Mouse (Mus musculus): ENCODE results near the gene Cd48.
A peak's percentile ranks its signal among the peaks of the same experiment; 100 is the strongest.
"Not testable (repeated sequence)": the region's sequence is repeated elsewhere in the genome, so short reads cannot be mapped to it uniquely, and the experiment has no call there.

Cd48 gene

DNA sequence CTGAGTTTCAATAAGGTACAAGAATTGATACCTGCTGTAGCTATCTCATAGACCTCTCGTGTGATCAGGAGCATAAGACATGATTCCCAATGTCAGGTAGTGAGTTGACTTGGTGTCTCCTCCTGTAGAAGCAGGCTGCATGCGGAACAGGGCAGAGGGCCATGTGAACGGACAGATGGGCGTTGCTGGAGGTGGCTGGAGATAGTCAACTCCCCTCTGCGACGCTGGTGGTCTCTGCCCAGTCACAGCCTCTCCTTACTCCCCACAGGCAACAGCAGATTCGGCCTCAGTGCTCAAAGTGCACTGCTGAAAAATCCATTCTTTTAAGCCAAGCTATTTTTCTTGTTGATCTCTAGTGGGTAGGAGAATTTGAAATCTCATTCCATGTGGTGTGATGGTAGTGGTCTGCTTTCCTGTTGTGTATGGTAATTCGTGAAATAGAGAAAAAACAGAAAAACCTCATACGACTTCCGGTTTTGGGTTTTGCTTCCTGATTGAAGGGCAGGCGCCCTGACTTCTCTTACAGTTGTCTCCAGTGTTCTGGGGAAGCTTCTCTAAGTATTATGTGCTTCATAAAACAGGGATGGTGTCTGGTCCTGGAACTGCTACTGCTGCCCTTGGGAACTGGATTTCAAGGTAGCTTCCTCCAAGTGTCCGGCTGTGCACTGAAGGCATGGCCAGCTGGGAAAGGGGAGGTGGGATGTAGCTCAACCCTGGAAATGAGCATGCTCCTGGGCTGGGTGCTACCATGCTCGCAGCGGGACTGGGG, at the start of gene Cd48:
Gene Cd48, plus strand, starts transcription at position 479 of the 769 bp plus-strand sequence.
- DNase-seq (ENCODE audit: low spot score in 2 of 2) = no peak

DNA sequence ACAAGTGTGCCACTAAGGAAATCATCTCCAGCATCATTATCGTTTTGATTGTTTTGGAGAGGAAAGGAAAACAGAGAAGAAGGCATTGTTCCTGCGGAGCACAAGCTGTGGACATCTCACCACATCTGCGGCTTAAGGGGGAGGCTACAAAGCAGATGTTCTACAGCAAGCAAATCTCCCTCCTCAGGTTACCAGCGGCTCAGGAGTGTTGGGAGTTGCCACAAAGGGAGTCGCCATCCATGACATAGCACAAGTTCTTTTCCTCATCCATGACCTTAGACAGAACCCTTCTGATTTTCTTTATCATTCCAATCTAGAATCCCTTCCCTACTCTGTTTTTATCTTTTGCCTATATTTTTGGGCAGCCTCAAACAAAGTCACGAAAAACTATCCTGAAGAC, 46.1 kb upstream of the Cd48 start:
- no peak for DNase-seq (ENCODE audit: low spot score in 2 of 2)

DNA sequence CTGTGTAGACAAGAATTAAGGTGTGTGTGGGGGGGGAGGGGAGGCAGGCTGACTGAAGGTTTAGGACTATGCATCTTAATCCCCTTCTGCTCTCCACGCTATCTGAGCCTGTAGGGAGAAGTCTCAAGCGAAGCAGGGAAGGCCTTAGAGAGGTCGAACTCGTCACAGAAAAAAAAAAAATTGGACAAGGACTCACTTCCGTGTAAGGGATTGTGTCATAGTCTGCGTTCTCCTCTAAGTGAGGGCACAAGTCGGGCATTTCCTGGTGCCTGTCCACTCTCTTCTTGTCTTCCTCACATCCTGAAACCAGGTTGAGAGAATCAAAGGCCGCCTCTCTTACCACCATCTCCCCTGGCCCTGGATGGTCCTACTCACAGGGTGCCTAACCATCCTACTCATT, 44.7 kb upstream of the Cd48 start:
- DNase-seq (ENCODE audit: low spot score in 2 of 2) = no peak

DNA sequence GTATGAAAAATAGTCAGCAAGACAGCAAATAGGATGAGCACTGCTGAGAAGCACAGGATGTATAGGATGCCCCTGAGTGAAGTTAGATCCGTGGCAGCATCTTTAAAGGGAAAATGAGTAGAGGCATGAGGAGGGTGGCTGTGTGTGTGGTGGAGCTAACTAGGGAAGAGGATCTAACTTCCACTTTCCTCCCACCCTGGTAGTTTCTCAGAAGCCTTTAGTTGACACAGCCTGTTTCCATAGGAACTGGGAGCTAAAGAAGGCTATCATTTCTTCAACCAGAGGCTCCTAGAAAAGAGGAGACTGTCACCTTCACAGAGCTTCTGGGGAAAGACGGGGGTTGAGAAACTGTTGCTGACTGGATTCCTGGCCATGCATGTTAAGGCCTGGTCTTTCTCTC, 43.1 kb upstream of the Cd48 start:
- no peak for DNase-seq (ENCODE audit: low spot score in 2 of 2)

DNA sequence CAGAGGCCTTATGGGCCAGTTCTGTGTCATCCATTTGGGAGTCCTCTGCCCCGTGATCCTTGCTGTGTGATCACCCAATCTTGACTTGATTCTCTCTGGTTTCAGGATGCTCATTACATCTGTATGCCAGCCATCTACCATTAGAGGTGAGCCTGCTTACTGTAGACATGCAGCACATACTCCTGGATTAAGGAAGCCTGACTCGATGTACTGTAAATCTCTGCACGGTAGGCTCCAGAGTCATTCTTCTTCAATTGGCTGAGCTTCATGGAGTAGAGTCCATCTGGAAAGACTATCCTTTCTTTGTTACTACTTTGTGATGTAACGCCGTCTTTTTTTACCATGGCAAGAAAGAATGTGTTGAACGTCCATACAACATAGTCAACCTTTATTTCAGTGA, 41.0 kb upstream of the Cd48 start:
- no peak for DNase-seq (ENCODE audit: low spot score in 2 of 2)

DNA sequence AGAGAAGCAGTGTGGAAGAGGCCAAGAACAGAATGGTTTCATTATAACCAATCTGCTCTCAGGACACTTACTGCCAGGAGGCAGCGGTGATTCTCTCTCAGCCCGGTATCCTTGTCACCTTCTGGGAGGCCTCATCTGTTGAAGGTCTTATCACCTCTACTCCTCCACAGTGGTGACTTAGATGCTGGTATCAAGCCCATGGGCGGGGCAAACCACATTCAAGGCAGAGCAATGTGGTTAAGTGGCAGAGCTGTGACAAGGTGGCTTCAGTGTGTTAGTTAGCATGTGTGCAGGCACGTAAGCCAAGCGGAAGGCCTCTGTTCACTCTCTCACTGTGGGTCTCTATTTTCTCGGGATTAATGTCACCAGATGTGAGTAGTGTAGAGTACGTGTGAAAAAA, 38.2 kb upstream of the Cd48 start:
- DNase-seq (ENCODE audit: low spot score in 2 of 2) = no peak

DNA sequence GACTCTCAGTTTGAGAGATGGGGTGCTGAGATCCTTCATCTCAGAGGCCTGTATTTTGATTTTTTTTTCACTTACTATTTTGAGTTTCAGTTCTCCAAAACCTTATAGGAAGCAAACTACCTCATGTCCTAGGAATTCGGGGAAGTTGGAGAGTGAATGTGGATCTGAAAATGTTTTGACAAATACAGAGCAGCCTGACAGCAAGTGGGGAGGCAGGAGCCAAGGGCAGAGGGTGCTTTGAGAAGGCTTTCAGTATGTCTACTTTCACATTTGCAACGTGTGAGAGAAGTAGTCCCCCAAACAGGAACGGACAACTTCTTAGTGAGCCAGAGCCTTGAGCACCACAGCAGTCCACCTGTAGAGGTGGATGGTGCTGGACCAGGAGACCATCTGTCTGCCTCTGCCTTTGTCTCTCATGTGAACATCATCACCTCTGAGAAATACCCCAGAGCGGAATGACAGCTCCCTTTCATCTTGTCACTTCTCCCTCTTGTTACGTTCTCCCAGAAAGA, 35.3 kb upstream of the Cd48 start:
- DNase-seq (ENCODE audit: low spot score in 2 of 2) = no peak

DNA sequence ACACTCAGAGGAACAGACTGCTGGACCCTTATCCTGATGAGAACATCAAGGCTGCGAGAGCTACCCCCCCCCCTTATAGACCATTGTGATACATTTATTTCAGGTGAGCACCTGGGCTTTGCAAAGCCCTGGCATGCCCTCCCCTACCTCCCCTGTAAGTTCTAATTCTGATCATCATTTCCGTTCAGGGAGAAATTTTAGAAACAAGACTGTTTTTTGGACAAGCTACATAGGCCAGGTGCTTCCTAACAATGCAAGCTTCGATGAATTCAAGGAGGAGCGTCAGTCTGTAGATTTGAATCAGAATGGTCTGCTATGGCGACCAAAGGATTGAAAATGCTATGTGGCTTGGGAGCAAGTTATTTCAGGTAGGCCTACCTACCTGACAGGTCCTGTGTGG, 34.1 kb upstream of the Cd48 start:
- no peak for DNase-seq (ENCODE audit: low spot score in 2 of 2)

DNA sequence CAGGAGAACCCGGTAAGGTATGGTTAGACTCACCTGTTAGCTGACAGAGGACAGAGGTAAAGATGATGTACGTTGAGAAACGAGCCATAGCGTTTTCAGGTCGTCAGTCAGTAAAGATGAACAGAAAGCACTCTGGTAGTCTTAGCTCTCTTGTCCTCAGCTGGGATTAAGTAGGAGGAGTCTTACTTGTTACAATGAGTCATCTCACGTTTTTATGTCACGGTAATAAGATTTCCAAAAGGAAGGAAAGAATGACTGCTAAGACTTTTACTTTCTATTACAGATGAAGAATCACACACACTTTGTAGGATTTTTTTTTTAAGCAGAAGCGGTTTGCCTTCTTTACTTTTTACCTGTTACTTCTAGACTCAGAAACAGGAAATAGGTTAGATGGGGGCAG, 33.0 kb upstream of the Cd48 start:
- no peak for DNase-seq (ENCODE audit: low spot score in 2 of 2)

DNA sequence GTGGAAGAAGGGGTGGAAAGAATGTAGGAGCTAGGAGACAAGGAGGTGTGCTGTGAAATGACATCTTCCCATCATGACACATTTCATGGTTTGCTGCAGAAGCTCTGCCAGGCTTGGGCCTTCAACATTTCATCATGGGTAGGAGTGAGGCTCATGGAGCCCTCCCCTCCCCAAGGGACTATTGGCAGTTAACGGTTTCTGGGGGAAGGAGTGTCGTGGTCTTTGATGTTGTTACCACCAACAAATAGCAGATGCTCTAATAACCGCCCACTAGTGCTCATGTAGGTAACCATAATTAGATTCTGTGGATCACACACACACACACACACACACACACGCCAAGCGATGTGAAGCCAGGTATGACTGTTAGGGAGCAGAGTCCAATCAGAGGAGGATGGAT, 29.1 kb upstream of the Cd48 start, which contains the start of gene Slamf7:
Gene Slamf7, minus strand, starts transcription at position 302 of the 400 bp plus-strand sequence.
- no peak for DNase-seq (ENCODE audit: low spot score in 2 of 2)

DNA sequence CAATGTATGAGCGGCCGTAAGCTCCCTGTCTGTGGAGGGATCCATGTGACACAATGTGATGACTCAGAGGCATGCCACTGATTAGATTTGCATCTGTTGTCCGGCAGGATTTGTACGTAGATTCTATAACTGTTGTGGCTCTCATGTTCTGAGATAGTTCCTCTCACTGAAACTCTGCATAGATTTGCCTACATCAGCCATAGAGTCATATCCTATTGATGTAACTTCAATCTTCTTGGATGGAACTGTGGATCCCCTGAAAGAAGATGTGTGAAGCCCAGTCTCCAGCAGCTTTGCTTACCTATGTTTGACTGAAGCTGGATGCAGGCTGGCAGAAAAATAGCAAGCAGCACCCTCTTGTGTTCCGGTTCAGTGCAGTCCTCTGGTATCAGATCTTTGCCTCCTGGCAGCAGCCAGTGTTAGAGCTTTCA, 23.2 kb upstream of the Cd48 start:
- DNase-seq (ENCODE audit: low spot score in 2 of 2) = peak in 1 of 2 experiments; percentile 28

DNA sequence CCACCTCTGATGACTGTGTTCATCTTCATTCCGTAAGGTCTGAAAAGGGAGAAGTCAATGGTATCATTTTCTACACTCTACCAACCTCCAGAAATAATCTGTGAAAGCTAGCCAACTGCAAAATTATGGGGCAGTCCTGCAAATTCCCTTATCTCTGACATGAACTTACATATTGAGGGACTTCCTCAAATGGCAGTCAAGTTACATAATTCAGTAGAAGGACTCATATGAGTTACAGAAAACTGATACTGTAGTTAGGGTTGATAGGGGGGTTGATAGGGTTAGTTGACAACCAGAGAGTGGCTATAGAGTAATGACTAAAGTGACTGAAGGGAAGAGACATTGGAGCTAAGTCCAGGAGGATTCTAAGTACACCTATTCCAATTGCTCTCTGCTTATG, 21.4 kb upstream of the Cd48 start:
- DNase-seq (ENCODE audit: low spot score in 2 of 2) = no peak

DNA sequence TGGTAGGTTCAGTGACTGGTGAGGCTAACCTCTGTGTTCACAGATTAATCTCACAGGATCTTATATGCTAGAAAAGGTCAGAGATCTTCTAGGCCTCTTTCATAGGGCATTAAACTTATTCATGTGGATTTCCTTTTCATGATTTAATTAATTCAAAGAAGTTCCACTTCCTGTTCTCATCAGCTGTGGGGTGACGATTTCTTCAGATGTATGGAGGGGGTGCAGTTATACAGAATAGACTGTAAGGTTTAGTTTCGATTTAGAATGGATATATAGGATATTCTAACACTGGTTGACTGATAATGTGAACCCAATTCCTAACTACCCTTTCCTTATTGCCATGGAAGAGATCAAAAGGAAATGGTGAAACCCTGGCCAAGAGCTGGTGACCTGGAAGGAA, 20.3 kb upstream of the Cd48 start:
- no peak for DNase-seq (ENCODE audit: low spot score in 2 of 2)

DNA sequence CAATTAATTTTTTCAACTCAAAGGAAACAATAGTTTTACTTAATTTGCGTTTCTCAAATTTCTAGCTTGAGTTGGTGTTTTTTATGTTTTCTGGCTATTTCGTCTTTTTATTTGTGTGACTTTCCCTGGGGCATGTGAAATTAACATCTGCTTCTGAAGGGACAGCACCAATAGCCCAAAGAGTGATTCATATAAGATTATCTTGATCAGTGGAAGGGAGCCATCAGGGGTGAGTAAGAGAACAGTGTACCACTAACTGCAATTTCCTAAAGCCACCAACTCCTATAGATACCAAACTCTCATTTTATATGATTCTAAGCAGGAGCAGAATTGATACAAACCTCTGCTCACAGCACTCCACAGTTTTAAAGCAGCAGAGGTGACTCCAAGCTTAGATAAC, 18.1 kb upstream of the Cd48 start:
- no peak for DNase-seq (ENCODE audit: low spot score in 2 of 2)

DNA sequence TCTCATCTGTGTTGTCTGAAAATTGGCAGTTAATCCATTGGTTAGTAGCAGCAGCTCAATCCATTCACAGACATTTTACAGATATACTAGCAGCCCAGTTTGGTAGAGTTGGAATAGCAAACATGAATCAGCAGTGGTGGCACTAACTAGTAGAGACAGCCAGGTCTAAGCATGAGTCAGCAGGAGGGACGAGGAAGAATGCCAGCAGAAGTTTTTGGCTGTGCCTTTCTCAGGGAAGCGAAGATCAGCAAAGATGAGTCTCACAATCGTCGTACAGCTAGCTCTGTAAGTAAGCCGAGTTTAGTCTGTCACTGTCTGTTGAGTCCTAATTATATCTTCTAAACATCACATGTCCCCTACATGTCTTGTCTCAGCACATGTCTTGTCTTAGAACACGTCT, 15.5 kb upstream of the Cd48 start:
- DNase-seq (ENCODE audit: low spot score in 2 of 2) = peak; percentile 14 to 22

DNA sequence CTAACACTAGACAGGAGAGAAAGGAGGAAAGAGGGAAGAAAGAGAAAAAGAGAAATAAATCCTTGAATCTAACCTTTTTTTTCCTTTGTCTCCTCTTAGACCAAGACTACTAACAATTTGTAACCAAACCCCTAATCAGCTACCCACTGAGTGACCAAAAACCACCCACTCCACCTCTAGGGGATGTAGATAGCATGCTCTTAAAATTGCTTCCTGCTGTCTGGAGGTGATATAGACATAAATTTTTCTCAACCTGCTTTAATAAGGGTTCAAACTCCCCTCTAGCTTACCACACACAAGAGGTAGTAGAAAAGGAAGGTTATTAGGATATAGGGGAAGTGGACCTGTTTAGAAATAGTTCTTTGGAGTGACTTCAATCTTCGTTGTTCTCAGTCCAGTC, 14.6 kb upstream of the Cd48 start:
- DNase-seq (ENCODE audit: low spot score in 2 of 2) = no peak

DNA sequence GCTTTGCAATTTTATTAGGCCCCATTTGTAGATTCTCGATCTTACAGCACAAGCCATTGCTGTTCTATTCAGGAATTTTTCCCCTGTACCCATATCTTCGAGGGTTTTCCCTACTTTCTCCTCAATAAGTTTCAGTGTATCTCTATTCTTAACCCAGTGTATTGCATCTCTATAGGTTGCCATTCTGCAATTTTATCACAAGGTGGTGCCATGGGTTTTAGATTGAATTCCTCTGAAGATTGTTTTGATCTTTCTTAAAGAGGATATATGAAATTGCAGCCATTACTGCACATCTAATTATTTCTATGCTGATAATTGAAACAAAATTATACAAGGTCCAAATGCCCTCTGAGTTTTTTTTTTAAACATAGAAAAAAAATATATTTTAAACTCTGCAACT, 9.4 kb upstream of the Cd48 start:
- DNase-seq (ENCODE audit: low spot score in 2 of 2) = not testable (repeated sequence)

DNA sequence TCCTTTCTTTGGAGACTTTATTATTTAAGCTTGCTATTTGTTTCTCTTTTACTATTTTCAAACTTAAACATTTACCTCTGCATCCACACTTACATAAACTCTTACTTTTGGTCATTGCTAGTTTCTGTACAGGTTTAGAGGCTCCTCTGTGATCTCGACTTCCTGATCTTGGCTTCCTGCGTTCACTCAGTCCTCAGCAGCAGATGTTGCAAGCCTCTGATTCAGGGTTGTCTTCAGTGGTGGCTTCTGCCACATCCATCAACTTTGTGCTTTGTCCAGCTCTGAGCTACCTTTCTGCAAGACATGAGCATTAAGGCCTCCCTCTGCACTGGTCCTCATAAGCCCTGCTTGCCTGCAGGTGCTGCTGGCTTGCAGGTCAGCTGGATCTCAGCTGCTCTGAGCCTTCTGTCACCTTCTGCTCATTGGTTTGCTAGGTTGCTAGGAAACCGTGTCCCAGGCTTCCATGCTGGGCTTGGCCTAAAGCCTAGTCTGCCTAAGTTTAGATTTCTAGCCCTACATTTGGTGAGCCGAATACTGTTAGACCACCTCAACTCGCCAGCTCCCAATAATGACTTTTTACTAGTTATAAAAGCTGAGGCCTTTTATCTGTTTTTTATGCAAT, 8.8 kb upstream of the Cd48 start:
- DNase-seq (ENCODE audit: low spot score in 2 of 2) = peak; percentile 11 to 44

DNA sequence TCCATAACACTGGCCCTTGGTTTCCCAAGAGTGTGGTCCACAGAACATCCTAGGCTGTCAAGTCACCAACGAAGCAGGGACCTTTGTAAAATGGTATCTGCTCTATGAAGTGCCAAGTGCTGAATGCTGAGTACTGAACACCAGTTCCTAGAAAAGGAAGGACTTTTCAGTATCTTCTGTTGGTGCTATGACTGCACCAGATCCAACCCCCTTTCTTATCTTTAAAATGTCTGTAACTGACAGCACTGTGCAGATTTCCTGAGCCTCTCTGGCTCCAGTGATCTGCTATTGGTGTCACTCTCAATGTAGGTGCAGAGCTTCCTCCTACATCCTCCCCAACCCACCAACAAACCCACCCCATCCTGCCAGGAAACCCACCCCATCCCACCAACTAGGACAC, 7.3 kb upstream of the Cd48 start:
- no peak for DNase-seq (ENCODE audit: low spot score in 2 of 2)

DNA sequence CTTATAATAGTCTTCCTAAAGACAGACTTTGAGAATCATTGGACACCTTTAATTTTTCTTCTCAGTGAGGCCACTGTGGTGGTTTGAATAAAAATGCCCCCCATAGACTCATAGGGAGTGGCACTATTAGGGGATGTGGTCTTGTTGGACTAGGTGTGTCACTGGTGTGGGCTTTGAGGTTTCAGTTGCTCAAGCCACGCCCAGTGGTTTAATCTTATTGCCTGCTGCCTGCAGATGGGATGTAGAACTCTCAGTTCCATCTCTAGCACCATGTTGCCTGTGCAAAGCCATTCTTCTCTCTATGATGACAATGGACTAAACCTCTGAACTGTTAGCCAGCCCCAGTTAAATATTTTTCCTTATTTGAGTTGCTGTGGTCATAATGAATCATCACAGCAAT, 4.1 kb upstream of the Cd48 start:
- no peak for DNase-seq (ENCODE audit: low spot score in 2 of 2)

DNA sequence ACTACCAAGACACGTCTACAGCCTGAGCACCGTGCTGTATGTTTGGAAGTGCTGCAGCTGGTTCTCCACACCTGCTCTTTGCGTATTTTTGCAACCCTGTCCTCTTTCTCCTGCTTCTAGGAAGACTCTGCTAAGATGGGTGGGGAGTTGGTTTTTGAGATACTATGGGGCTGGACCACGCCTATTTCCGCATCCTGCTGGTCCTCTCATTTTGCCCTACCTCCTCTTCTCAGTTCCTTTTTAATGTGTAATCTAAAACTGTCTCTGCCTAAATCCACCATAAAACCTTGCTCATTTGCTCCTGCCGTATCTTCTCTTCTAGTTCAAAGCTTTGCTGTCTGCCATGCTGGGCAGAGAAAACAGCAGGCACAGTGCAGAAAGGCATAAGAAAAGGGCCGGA, 800 bp upstream of the Cd48 start:
- no peak for DNase-seq (ENCODE audit: low spot score in 2 of 2)

DNA sequence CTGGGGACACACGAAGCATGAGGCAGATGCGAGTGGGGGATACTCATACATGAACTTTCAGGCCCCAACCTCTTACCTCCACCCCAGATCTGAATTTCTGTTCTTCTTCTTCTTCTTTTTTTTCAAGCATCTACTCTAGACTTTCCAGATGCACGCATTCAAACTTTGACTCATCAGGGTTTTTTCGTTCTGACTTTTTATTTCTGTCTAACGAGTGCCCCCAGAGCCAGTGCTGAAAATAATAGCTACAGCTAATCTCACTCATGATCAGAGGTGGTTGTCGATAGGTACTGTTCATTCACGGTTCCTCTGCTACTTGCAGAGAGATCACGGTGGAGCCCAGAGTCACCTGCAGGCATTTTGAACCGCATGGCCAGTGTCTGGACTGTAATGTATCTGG, 3.1 kb downstream of the Cd48 start:
- no peak for DNase-seq (ENCODE audit: low spot score in 2 of 2)

DNA sequence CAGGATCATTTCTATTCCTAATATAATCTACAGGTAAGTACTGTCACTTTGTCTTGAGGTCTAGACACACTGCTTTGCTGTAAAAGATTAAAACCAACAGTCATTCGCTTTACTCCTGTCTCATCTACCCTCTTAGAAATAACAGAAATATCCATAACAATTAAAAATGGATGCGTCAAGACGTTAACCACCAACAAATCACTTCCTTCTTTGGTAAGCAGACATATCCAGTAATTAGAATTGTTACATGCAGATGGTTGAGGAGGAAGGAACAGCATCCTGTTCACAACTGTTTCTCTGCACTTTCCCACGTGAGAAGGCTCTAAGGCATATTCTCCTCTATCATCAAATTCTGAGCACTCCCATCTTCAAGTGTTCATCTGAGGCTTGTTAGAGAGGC, 5.5 kb downstream of the Cd48 start:
- no peak for DNase-seq (ENCODE audit: low spot score in 2 of 2)

All from right cerebral cortex, postnatal 36 days (tissue).